Mouse (Mus musculus) retina, embryonic 14.5 days (tissue): ENCODE measurements around the gene Kdm4b.

ENCODE experiments used
- DNase-seq: peaks from one replicate; pipeline ENCODE4 v3.0.0-alpha.2; 2015; ENCODE audit warnings: low spot score

Gene Kdm4b

DNA sequence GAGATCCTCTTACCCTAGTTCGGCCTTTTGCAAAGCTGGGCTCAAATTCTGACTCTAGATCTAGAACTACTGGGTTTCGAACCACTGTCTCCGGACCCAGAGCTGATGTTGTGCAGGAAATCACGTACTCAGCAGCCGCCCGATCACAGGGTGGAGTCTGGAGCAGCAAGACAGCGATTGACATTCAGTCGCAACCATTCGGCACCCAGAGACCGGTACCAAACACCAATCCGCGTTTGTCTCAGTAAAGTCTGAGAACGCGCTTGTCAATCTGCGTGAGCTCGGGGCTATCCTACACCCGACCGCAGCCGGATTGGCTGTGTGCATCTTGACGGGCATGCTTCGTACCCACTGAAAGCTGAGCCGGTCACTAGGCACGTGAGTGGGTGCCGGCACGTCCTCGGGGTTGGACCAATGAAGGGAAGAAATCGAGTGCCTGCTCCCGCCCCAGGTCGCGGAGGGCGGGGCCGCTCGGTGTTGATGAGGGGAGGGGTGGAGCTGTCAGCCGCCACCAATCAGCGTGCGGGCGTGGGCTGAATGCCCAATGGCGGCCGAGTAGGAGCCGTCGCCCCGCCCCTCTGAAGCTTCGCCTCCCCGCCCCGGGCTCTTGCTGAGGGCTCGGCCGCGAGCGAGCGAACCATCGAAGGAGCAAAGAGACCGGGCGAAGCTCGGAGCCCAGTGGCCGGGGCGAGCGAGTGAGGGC, at the start of gene Kdm4b:
Gene Kdm4b (plus strand): TSS at position 613 of the 703 bp plus-strand sequence.
- DNase-seq = peak; percentile 99

DNA sequence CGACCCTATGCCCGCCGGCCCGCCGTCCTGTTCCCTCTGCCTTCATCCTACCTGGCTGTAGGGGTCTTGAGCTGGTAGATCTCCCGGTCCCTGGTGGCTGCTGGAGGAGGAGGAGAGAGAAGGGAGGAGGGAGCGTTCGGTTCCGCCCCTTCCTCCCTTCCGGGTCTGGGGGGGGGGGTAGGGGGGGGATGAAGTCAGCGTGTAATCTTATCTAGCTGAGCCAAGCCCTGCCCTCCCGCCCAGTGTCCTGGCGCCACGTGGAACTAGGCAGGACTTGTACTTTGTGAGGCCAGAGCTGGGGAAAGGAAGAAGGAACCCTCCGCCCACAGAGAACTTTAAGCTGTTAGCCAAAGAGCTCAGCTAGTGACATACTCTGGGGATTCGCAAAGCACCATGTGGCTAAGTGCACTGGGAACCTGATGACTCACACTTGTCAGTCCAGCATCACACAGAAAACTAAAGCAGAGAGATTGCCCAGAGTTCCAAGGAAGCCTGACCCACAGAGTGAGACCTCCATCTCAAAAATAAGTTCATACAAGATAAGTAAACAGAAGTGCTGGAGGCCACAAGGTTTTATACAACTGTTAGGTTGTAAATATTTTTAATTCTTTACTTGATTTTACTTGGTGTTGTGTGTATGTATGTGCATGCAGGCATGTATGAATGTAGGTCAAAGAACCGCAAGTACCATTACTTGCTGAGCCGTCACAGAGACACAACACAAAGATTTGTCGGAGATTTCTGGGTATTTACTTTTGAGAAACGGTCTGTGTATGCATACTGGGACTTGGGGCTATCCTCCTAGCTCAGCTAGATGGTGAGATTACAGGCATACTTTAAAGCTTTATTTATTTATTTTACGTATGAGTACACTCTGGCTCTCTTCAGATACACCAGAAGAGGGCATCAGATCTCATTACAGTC, 49.0 kb upstream of the Kdm4b start, which contains the start of gene Ticam1:
Gene Ticam1 (minus strand): TSS at position 144 of the 924 bp plus-strand sequence.
- peak; percentile 88 for DNase-seq

DNA sequence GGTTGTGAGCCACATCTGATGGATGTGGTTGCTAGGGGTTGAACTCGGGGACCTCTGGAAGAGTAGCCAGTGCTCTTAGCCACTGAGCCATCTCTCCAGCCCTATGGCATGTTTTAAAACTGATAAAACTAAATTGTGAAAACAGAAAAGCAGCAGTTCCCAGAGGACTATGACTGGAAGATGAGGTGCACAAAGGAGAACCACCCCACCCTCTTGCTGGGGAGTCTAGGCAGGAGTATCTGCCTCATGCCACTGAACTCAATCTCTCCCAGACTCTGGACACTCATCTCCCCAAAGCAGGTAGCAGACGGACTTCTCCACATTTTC, 48.3 kb upstream of the Kdm4b start:
- no peak for DNase-seq

DNA sequence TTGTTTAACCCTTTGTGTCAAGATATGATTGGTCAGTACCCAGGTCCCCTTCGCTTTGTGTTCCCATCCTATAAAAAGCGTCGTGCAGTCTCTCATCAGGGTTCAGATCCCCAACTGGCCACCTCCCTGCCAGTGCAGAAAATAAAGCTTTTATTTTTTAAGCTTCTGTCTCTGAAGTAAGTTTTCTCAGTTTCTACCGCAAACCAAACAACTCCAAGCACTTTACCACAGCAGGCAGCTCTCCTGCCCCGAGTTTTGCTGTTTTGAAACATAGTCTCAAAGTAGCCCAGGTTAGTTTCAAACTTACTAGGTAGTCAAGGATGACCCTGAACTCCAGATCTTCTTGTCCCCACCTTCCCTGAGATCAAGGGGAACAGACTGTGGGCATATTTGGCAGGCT, 47.5 kb upstream of the Kdm4b start:
- DNase-seq = no peak

DNA sequence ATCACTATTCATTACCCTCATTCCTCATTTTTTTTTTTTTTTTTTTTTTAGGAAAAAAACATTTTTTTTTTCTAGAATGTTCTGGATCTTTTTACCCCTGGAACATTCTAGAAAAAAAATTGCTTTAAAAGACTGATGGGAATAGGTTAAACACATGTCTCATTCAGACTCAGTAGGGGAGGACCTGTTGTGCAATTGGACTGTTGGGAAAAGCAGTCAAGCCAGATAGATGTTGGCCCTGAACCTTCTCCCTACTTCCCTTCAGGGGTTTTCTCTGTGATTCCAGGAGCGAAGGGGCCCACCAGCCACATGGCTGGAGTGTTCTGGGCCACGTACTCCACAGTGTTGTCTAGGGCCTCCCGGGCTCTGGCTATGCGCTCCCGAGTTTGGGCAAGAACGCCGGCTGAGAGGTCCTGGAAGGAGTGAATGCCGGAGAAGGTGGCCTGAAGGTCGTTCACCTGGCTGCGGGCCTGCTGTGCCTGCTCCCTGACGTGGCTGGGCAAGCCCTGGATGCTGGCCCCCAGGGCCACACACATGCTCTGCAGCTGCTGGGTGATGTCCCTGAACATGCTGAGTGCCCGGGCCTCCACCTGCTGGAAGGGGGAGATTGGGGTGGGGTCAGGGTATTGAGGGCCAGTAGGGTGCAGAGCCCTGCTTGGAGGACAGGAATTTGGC, 46.2 kb upstream of the Kdm4b start:
- DNase-seq = no peak

DNA sequence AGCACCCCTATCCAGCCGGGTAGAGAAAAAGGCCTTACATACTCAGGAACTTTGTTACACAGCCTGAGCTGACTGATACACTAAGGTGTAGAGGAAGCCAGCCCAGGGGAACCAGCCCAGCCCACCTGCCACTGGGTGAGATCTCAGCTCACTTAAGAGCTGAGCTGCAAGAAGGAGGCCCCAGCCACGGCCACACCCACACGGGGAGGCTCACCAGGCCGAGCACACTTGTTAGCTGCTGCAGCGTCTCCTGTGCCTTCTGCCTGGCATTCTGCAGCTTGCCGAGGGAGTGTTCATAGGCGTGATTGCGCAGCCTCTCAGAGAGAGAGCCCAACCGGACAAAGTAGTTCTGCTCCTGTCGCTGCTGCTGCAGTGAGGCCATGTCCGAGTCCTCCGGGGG, 44.7 kb upstream of the Kdm4b start:
- DNase-seq = no peak

DNA sequence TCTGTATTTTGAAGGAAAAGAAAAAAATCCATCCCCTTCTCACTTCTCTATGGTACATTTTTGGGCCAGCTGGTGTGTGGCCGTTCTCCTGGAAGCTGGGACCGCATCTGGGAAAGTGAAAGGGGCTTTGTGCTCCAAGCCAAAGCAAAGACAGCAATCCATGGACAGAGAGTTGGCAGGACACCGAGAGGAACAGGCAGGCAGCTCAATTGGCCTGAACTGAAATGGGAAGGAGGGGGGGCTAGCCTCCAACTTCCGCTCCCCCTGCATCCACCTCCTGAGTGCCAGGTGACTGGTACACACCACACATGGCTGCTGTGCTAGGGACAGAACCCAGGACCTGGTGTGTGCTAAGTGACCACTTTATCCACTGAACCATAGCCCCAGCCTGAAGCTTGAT, 43.1 kb upstream of the Kdm4b start:
- DNase-seq = no peak

DNA sequence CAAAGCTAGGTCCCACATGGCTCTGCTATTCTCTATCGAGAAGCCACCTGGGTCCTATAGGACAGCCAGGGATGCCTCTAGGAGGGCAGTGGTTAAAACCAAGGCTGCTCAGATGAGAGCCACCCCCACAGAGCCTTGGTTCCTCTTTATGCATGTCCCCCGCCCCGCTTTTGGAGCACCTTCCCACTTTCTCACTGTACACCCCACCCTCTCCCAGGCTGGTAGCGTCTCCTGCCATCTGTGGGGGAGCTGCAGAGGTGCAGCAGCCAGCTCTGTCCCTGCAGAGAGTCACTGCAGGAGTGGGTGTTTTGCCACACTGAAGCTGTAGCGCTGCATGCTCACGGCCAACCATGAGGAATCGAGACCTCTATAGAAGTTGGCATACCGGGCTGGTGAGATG, 42.5 kb upstream of the Kdm4b start:
- no peak for DNase-seq

DNA sequence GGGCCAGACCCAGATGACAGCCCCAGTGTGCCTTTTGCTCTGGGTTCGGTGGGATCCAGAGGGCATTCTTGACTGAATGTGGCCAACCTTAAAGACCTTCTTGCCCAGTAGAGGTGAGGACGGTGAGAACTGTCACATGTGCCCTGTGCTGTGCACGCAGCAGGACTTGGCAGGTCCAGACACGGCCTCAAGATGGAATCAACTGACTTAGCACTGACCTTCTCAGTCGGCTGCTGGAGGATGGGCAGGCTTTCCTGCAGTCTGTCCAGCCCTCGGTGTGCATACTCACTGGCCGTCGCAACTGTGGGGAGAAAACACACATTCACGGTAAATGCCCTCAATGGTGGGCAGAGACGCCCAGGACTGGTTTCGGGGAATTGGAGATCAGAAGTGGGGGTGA, 39.9 kb upstream of the Kdm4b start:
- DNase-seq = no peak

DNA sequence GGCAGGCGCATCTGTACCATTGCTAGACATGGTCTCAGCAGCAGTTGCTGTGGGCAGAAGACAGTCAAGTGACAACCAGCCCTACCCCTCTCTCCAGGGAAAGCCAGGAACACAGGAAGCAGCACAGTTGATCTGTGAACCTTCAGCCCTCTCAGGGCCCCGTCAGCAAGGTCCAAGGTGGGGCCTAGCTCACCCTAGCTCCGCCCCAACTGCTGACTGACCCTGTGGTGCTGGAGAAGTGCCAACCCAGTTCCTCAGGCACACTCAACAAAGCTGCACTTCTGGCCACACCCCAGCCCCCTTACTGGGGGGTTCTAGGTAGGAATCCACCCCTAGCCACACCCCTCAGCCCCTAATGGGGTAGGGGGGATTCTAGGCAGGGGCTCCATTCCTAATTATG, 38.0 kb upstream of the Kdm4b start:
- DNase-seq = no peak

DNA sequence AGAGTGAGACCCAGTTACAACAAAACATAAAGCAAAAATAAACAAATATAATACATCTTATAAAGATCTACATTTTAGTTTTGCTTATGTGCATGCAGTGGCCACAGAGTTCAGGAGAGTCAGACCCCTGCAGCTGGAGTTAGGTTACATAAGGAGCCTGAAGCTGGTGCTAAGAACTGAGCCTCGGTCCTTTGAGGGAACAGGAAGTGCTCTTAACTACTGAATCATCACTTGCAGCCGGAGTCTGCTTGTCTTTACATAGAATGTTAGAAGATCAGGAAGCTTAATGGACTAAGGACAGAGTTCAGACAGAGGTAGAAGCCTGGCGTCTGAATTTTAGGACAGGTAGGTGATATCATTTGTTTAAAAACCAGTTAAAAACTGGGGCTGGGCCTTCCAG, 37.0 kb upstream of the Kdm4b start:
- DNase-seq = no peak

DNA sequence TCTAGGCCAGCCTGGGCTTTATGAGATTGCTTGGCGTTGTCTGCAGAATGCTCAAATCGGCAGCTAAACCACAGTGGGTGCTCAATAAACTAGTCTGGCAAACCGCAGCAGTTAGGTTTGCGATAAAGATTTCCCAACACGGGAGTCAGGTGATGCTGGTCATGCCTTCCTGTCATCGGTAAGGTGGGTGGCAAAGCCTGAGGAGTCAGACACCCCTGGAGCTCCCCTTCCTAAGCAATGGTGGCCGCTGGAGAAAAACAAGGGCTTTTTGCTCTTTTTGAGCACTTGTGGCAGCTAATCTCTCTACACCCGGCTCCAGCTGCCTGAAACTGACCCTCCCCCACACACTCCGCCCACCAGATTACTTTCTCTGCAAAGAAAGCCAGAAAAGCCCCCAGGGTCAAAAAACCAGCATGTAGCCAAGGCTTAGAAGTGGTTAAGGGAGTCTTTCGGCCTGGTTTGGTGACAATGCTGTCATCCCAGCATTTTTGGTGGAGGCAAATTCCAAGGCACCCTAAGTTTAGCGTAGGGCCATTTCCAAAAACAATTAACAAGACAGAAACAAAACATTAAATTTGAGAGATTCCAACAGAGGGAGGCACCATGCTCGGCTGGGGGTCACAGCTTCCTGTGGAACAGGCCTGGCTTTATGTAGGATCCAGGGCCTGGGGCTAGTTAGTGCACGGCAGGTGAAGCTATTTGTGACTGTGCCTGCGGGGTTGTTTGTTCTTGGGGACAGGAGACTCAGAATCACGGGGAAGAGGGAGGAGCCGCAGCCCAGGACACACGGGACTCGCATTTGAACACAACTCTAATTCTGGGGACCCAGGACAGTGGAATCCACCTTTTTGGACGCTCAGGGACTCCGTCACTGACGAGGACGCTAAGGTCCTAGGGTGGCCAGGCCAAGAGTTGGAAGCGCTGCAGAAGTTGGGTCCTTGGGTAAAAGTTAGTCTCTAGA, 36.2 kb upstream of the Kdm4b start:
- peak; percentile 43 for DNase-seq

DNA sequence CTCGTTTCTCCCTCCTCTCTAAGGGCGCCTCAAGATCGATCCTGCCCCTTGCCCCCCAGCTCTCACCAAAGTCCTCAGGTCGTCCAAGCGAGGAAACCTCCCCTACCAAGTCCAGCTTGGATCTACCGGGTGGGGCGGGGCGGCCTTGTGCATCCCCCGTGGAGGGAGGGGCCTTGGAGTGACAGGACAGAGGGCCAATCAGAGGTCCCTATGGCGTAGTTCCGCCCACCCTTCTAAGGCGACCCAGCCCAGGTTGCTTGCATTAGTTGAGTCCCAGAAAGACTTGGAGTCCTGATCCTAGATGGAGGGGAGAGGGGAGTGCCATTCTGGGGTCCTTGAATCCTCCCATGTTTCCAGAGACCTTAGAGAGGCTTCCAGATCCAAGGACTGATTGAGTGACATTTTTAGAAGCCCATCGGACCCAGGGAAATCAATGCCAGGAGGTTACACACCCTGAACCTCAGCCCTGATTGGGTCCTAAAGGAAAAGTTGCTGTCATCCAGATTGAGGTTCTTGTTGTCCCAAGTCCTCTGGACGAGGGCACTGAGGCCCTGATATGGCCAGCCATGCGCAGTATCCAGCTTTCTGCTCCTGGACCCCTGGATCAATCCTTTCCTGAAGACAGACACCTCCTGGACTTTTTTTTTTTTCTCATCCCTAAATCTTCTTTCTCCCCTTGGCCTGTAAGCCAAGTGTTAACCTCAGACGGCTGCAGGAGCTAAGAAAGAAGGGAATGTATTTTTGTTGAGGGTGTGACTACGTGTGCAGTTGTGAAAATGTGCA, 35.3 kb upstream of the Kdm4b start:
- DNase-seq = peak; percentile 91

DNA sequence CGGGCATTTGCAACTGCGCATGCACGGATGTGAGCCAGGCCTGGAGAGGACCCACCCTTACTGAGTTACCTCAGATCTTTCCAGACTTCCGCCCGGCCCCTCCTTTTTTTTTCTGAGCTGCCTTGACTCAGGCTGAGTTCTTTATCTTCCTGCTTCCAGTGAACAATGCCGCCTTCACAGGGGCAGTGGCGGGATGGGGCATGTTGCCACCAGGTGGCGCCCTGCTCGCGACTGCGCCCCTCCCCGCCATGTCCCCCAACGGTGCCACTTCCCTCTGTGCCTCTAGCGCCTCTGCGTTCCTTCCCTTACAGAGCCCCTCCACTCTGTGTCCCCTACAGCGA, 34.7 kb upstream of the Kdm4b start:
- DNase-seq = peak; percentile 92

DNA sequence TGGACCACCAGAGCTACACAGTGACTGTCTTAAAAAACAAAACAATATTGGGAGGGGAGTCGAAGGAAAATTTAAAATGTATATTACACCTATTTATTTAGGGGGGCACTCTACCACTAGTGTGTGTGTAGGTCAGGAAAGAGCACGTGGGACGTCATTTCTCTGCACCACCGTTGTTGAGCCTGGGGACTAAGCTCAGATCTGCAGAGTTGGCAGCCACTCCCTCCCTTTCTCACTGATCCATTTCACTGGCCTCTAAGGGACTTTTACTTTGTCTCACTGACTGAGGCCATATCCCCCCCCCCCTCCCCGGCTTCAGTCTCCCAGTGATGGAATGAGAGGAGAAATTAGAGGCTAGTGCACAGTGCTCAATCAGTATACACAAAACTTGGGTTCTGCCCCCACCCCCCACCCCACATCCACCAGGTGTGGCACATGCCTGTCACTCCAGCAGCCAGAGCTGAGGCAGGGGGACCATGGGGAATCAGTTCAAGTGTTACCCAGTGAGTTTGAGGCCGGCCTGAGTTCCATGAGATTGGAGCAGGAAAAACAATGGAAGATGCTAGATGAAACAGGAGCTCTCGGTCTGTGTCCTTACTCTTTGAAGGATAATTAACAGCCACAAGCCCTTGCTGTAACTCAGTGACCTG, 33.9 kb upstream of the Kdm4b start:
- DNase-seq = no peak

DNA sequence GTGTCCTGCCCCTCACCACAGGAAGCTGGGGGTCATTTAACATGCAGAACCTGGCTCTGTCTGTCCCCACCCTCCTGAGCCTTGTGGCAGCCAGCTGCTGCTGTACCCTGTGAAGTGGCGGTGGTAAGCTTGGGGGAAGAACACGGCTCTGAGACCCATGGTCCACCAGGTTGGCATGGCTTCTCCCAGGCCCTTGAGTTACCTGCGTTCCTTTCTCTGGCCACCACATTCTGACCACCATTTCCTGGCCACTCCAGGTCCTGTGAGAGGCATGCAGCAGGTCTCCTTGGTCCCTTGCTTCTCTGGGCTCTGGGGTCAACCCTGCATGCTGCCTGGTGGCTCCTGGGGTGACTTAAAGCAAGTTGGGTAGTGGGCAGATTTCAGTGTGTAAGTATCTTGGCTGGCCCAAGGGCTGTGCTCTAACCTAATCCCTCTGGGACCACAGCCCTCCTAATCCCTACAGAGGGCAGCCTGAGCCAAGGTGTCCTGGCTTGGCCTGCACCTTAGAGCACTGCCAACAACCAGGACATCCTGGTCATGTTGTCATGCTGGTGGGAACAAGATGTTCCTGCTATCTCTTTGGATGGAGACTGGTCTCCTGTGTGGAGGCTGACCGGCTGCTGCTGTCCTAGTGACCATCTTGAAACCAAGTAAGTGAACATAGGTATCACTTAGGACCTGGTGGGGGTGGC, 33.2 kb upstream of the Kdm4b start, which contains the start of gene Plin3:
Gene Plin3 (minus strand): TSS at position 343 of the 692 bp plus-strand sequence.
- DNase-seq = no peak

DNA sequence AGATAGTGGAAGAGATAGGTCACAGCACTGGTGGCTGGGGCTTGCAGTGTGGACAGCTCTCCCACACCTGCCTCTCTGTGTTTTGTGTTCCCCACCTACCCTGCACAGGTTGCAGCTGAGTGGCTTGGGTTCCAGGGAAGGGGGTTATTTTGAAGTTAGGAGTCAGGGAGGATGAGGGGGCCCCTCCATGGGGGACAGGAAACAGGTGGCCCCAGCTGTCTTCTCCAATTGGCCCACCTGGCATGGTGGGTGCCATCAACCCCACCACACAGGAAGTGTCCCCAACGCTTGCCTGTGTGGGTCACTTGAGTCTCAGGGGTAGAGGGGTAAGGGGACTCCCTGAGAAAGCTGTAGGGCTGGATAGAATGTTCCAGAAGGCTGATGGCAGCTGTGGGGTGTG, 32.6 kb upstream of the Kdm4b start:
- DNase-seq = no peak

DNA sequence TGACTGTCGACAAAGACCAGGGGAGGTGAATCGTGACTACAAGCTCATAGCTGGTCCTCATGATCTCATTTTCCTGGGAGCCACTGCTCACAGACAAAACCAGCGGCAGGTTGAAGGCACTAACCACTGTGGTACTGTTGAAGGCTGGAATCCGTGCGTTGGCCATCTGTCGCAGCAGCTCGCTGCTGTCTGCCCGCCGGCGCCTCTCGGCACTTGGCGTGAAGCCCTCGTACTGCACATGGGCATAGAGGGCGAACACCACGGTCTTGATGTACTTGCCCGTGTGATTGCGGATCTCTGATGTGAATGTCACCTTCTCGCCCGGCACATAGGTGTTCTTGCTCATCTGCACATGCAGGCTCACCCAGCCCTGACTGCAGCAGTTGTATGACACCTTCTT, 31.6 kb upstream of the Kdm4b start:
- no peak for DNase-seq

DNA sequence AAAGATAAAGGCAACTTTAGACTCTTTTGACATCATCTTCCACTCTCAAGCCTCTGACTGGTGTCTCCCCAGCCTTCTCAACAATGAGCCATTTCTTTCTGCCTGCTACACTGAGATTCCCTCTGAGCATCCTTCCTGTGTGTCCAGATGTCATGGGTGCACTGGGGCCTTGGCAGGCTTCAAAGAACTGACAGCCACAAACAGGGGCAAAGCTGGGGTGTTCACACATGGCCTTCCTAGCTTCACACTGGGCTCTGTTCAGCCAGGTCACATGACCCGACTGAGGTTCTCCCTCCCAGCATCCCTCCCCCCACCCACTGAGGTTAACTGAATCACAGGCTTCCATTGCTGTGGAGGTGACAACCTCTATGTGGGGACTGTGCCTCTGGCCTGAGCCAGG, 29.7 kb upstream of the Kdm4b start:
- DNase-seq = no peak

DNA sequence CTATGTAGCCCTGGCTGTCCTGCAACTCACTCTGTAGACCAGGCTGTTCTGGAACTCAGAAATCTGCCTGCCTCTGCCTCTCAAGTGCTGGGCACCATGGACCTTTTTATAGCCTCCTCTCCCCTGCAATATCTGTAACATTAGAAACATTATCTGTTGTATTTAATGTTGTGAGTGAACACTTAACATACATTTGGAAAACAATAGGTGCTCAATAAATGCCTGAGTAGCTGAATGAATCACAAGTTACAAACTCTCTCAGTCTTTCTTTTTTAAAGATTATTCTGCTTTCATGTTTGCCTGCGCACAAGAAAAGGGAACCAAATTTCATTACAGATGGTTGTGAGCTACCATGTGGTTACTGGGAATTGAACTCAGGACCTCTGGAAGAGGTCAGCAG, 27.6 kb upstream of the Kdm4b start:
- no peak for DNase-seq
